Mouse (Mus musculus) thymus, adult 2 months (tissue): ENCODE data around the gene D430041D05Rik. TPM values are rescaled to one million over a fixed set of nuclear protein-coding genes. Genes with fewer than 3 reads are reported as not detected.

Experiments used
- DNase-seq: peaks from one replicate; pipeline ENCODE4 v3.0.0; 2021
- H3K27ac ChIP-seq: fragments of 200-500 bp; 2 replicates; pipeline ENCODE4 v1.5.1; 2012; ENCODE audit warnings: low read length, control low read depth; ENCODE audit not compliant: control insufficient read depth, insufficient read depth
- H3K27me3 ChIP-seq: fragments of 200-500 bp; 2 replicates; pipeline ENCODE4 v1.6.1; 2012; ENCODE audit warnings: mild to moderate bottlenecking, low read length, moderate library complexity, mixed read lengths; ENCODE audit not compliant: control insufficient read depth, insufficient read depth
- H3K36me3 ChIP-seq: fragments of 200-500 bp; 2 replicates; pipeline ENCODE4 v1.6.1; 2012; ENCODE audit warnings: mild to moderate bottlenecking, low read length, moderate library complexity; ENCODE audit not compliant: control insufficient read depth, insufficient read depth
- H3K4me1 ChIP-seq: fragments of 200-500 bp; replicated peaks from 2 replicates; pipeline ENCODE4 v1.6.1; 2012; ENCODE audit warnings: low read length; ENCODE audit not compliant: control insufficient read depth, insufficient read depth
- H3K4me3 ChIP-seq: fragments of 200-500 bp; 2 replicates; pipeline ENCODE4 v1.5.1; 2012; ENCODE audit warnings: mild to moderate bottlenecking, low read length, control low read depth, moderate library complexity; ENCODE audit not compliant: control insufficient read depth, insufficient read depth
- CTCF ChIP-seq: fragments of 200-500 bp; IDR thresholded peaks from 2 replicates; pipeline ENCODE4 v1.5.1; 2012; ENCODE audit warnings: mild to moderate bottlenecking, control low read depth, low read length, moderate library complexity, borderline replicate concordance; ENCODE audit not compliant: control insufficient read depth, poor library complexity, insufficient read depth; ENCODE audit errors: extremely low read depth
- POLR2A ChIP-seq: fragments of 200-500 bp; IDR thresholded peaks from 2 replicates; pipeline ENCODE4 v1.6.1; 2012; ENCODE audit warnings: mild to moderate bottlenecking, low read length, control low read depth, moderate library complexity; ENCODE audit not compliant: control insufficient read depth, poor library complexity, insufficient read depth; ENCODE audit errors: extremely low read depth
- WGBS: fragments of 180-500 bp; shearing (Covaris S2); methylation state at CpG from one replicate; pipeline ENCODE4 v1.1.7; 2018; 5-methylcytosine and 5-hydroxymethylcytosine counted together
- polyA plus RNA-seq: library from polyadenylated mRNA; depleted of rRNA; stranded (reverse); fragments of >200 nt; gene quantifications from 2 replicates; pipeline ENCODE4 v1.2.3, GENCODE M21; 2012

Gene D430041D05Rik
- polyA plus RNA-seq, 1 experiment, result 3.0 TPM

GRCm38 (mm10) chr2:104378791-104379190 lies 32.0 kb downstream of the D430041D05Rik start:
- Histone ChIP-seq H3K36me3 (no peaks in the 10 kb centered on the region), H3K27ac (no peak overlapping the region), H3K27me3 (no peaks in the 10 kb centered on the region), H3K4me1 (no peaks in the 10 kb centered on the region), H3K4me3 (no peak overlapping the region)
- TF ChIP-seq CTCF, result no peak
- TF ChIP-seq POLR2A, result no peak
- 54% methylated on average over 3 of the region's 3 CpGs for WGBS
- DNase-seq, result no peak

- no peak overlapping the region for H3K4me3 ChIP-seq
- 79% methylated on average over 2 of the region's 2 CpGs for WGBS
- no peaks in the 10 kb centered on the region for H3K36me3 ChIP-seq
- no peaks in the 10 kb centered on the region for H3K27me3 ChIP-seq
- H3K4me1 ChIP-seq, result no peaks in the 10 kb centered on the region
- DNase-seq, result no peak
- TF ChIP-seq CTCF (no peak), POLR2A (no peak)
- no peak overlapping the region for H3K27ac ChIP-seq
Measured at GRCm38 (mm10) chr2:104377990-104378389, 32.8 kb downstream of the D430041D05Rik start.

- H3K36me3 ChIP-seq, result no peaks in the 10 kb centered on the region
- no peak overlapping the region for H3K27ac ChIP-seq
- H3K27me3 ChIP-seq, result no peaks in the 10 kb centered on the region
- no peak overlapping the region for H3K4me3 ChIP-seq
- 91% methylated on average over 4 of the region's 4 CpGs for WGBS
- DNase-seq, result no peak
- H3K4me1 ChIP-seq, result no peaks in the 10 kb centered on the region
- TF ChIP-seq POLR2A (no peak), CTCF (no peak)
Measured at GRCm38 (mm10) chr2:104372156-104372555, 38.7 kb downstream of the D430041D05Rik start.

GRCm38 (mm10) chr2:104371606-104372130 lies 39.1 kb downstream of the D430041D05Rik start:
- H3K27me3 ChIP-seq, result no peaks in the 10 kb centered on the region
- H3K4me3 ChIP-seq, result no peak overlapping the region
- WGBS, result 74% methylated on average over 6 of the region's 6 CpGs
- H3K27ac ChIP-seq, result no peak overlapping the region
- TF ChIP-seq POLR2A, result no peak
- TF ChIP-seq CTCF, result no peak
- H3K4me1 ChIP-seq, result no peaks in the 10 kb centered on the region
- H3K36me3 ChIP-seq, result no peaks in the 10 kb centered on the region
- DNase-seq, result no peak

- Histone ChIP-seq H3K4me3 (no peak overlapping the region), H3K36me3 (no peaks in the 10 kb centered on the region), H3K27ac (no peak overlapping the region), H3K27me3 (no peaks in the 10 kb centered on the region), H3K4me1 (no peaks in the 10 kb centered on the region)
- no peak for DNase-seq
- WGBS, result 66% methylated on average over 6 of the region's 6 CpGs
- no peak for TF ChIP-seq CTCF
- no peak for TF ChIP-seq POLR2A
Measured at GRCm38 (mm10) chr2:104367836-104368298, 42.9 kb downstream of the D430041D05Rik start.

- Histone ChIP-seq H3K4me3 (no peak overlapping the region), H3K36me3 (no peaks in the 10 kb centered on the region), H3K27ac (no peak overlapping the region), H3K4me1 (no peaks in the 10 kb centered on the region), H3K27me3 (no peaks in the 10 kb centered on the region)
- no peak for DNase-seq
- TF ChIP-seq CTCF, result no peak
- no peak for TF ChIP-seq POLR2A
- whole genome bisulfite sequencing, result 90% methylated on average over 2 of the region's 2 CpGs
Measured at GRCm38 (mm10) chr2:104367291-104367690, 43.5 kb downstream of the D430041D05Rik start.

- WGBS, result 80% methylated on average over 3 of the region's 3 CpGs
- no peak for TF ChIP-seq CTCF
- no peak for TF ChIP-seq POLR2A
- H3K27me3 ChIP-seq, result no peaks in the 10 kb centered on the region
- no peak overlapping the region for H3K4me3 ChIP-seq
- H3K4me1 ChIP-seq, result no peaks in the 10 kb centered on the region
- H3K27ac ChIP-seq, result no peak overlapping the region
- DNase-seq, result no peak
- H3K36me3 ChIP-seq, result no peaks in the 10 kb centered on the region
Measured at GRCm38 (mm10) chr2:104359305-104359704, 51.5 kb downstream of the D430041D05Rik start.
